Mouse (Mus musculus): ENCODE measurements around the gene Card6. TPM values are rescaled to one million over a fixed set of nuclear protein-coding genes. Genes with fewer than 3 reads are reported as not detected.

Card6 gene
- polyA plus RNA-seq (2021): 4.0 TPM

DNA sequence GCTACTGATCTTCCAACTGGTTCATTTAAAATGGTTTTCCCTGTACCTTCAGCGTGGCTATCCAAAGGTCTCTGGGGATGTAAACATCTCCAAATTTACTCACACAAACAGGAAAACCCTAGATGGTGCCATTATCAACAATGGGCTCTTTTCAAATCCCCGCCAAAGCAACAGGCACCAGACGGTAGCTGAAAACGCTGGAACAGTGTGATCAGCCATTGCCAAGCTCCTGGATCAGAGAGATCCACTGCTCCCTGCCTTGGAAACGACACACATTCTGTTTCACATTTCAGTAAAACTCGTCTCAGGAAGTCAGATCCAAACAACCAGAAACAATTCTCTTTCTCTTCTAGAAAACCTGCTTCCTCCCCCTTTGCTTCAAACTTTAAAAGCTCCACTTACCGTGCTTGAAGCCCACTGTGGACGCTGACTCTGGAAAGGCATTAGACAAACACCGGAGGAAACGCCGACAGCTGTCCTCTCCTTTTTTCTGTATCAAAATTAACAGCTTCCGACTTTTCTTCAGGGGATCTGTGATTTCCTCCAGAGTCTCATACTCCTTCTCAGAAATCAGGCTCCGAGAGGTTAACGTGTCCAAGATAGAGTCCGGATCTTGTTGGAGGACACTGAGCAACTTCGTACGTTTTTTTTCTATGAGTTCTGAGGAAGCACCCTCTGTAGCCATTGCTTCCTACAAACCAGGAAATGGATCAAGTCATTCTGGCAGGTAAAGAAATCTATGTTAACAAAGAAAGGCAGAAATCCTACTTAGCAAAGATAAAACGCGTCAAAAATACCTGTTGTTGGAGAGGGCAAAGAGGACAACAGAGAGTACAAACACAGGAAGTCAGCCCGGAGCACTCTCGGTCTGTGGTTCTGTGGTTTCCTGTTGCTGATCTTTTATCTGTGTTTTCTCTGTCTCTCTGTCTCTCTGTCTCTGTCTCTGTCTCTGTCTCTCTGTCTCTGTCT is at the start of gene Card6:
TSS of gene Card6 (minus strand) at position 854 of the 969 bp plus-strand sequence.
- DNase-seq (ENCODE audit: low read depth, low spot score) (no peak), ATAC-seq (no peak)
- ChIA-PET CTCF (interaction anchor here (1.1 to 1.9 kb wide), 4 partner anchors 11 to 1083 kb away, joined by 3 to 4 read pairs (median 4); no protein-coding TSS in a partner anchor), POLR2A (no interaction called here)
- in situ Hi-C loops (cut with MboI; ENCODE audit: low pct_unique_long_range_greater_than_20kb): loop anchor here (5.0 to 10.0 kb wide), 2 partner anchors 1051 to 1133 kb away; partner anchors contain the start of gene Fbxo4
- no peaks in the 10 kb centered on the region for H3K27me3 ChIP-seq
- TF ChIP-seq CTCF (IDR thresholded peaks at IDR 0.05): no peak

- ChIA-PET CTCF (interaction anchor here (1.2 kb wide), 1 partner anchor 13 kb away, joined by 3 read pairs; no protein-coding TSS in a partner anchor), POLR2A (no interaction called here)
- no peaks in the 10 kb centered on the region for H3K27me3 ChIP-seq
- in situ Hi-C loops (cut with MboI; ENCODE audit: low pct_unique_long_range_greater_than_20kb): no loop called here
- no peak for TF ChIP-seq CTCF (IDR thresholded peaks at IDR 0.05)
- DNase-seq (ENCODE audit: low read depth, low spot score): no peak
- ATAC-seq: no peak
These were observed 49.0 kb upstream of the Card6 start for GRCm38 (mm10) chr15:5157386-5157785.

DNA sequence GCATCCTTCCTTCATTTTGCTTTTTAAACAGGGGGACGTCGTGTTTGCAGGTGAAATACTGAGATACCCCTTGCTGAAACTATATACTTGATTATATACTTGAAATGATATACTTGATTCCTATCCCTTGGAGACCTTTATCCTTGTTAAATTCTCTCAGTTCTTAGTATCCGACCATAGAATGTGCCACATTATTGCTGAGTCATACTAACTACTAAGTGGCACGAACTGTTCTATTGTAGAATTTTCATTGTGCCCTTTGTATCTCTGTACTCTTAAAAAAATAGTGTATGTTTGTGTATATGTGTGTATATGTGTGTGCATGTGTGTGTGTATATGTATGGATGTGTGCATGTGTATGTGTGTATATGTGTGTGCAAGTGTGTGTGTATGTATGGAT is 48.0 kb upstream of the Card6 start:
- DNase-seq (ENCODE audit: low read depth, low spot score): no peak
- CTCF ChIA-PET: no interaction called here

DNA sequence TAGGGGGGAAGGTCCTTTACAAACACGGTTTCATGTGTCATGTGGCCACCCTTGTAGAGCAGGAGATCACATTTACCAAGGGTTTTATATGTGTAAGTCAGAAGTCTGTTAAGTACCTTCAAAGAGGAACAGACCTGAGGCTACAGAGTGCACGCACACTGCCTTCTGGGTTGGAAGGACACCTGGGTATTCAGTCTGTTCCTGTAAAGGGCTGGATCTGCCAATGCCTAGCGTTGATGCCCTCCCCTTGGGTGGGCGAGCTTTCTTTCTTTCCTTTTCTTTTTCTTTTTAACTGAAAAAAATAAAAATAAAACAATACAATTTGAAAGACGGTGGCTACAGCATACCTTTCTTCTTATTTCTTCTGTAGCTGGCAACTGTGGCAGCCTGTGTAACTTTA is 46.8 kb upstream of the Card6 start:
- H3K27me3 ChIP-seq: no peaks in the 10 kb centered on the region
- DNase-seq (ENCODE audit: low read depth, low spot score) (no peak), ATAC-seq (no peak)
- TF ChIP-seq CTCF (IDR thresholded peaks at IDR 0.05): no peak
- CTCF ChIA-PET: interaction anchor here (1.3 to 1.9 kb wide), 2 partner anchors 16 to 19 kb away, joined by 3 to 5 read pairs; no protein-coding TSS in a partner anchor
- POLR2A ChIA-PET: no interaction called here
- in situ Hi-C loops (cut with MboI; ENCODE audit: low pct_unique_long_range_greater_than_20kb): no loop called here

More for the DNA sequence above, 48.0 kb upstream of the Card6 start:
- ATAC-seq: no peak
- POLR2A ChIA-PET: no interaction called here
- no peak for TF ChIP-seq CTCF (IDR thresholded peaks at IDR 0.05)
- in situ Hi-C loops (cut with MboI; ENCODE audit: low pct_unique_long_range_greater_than_20kb): no loop called here
- H3K27me3 ChIP-seq: no peaks in the 10 kb centered on the region

DNA sequence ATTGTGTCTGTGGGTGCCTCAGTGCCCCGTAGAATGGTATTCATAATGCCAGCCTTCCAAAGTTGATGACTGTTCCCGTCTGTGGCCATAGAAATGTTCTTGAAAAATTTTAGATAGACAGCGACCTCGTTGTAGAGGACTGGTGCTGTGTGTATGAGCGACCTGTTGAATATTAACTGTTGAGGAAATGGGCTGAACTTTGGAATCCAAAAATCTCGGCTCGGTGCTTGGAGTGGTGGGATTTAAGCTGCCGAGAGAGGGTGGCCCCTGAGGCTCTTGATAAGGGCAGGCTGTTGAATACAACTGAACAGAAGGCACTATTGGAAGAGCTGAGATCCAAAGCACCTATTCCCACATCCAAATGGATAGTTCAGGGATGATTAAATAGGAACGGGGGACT is 46.3 kb upstream of the Card6 start:
- CTCF ChIA-PET: interaction anchor here (1.3 to 1.9 kb wide), 2 partner anchors 16 to 19 kb away, joined by 3 to 5 read pairs; no protein-coding TSS in a partner anchor
- DNase-seq (ENCODE audit: low read depth, low spot score): no peak
- no peak for ATAC-seq
- no peak for TF ChIP-seq CTCF (IDR thresholded peaks at IDR 0.05)
- in situ Hi-C loops (cut with MboI; ENCODE audit: low pct_unique_long_range_greater_than_20kb): no loop called here
- no peaks in the 10 kb centered on the region for H3K27me3 ChIP-seq
- POLR2A ChIA-PET: no interaction called here

DNA sequence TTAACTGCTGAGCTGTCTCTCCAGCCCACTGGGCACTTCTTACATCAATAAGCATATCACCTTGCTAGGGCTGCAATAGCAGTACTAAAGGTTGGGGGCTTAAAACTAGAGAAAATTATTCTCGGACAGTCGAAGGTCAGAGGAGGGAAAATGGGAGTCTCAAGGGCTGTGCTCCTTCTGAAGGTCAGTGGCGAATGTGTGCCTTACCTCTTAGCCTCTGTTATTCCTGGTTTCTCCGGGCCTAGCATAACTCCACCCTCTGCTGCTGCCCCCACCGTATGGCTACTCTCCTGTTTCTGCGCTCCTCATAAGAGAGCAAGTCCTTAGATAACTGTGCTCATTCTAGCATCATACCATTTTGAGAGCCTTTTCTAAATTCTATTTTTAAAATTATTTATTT is 43.8 kb upstream of the Card6 start:
- DNase-seq (ENCODE audit: low read depth, low spot score): no peak
- POLR2A ChIA-PET: no interaction called here
- H3K27me3 ChIP-seq: no peaks in the 10 kb centered on the region
- in situ Hi-C loops (cut with MboI; ENCODE audit: low pct_unique_long_range_greater_than_20kb): no loop called here
- no peak for ATAC-seq
- CTCF ChIA-PET: interaction anchor here (0.6 to 1.0 kb wide), 2 partner anchors 21 to 32 kb away, joined by 3 read pairs; no protein-coding TSS in a partner anchor
- TF ChIP-seq CTCF (IDR thresholded peaks at IDR 0.05): no peak

GRCm38 (mm10) chr15:5149187-5149586 is 40.8 kb upstream of the Card6 start:
- ChIA-PET POLR2A (no interaction called here), CTCF (no interaction called here)
- no peak for TF ChIP-seq CTCF (IDR thresholded peaks at IDR 0.05)
- no peaks in the 10 kb centered on the region for H3K27me3 ChIP-seq
- ATAC-seq (no peak), DNase-seq (ENCODE audit: low read depth, low spot score) (no peak)
- in situ Hi-C loops (cut with MboI; ENCODE audit: low pct_unique_long_range_greater_than_20kb): no loop called here

GRCm38 (mm10) chr15:5145196-5145945 is 37.0 kb upstream of the Card6 start:
- peak; percentile 6 for ATAC-seq
- TF ChIP-seq CTCF (IDR thresholded peaks at IDR 0.05): no peak
- in situ Hi-C loops (cut with MboI; ENCODE audit: low pct_unique_long_range_greater_than_20kb): no loop called here
- ChIA-PET CTCF (interaction anchor here (0.9 kb wide), 1 partner anchor 12 kb away, joined by 3 read pairs; no protein-coding TSS in a partner anchor), POLR2A (interaction anchor here (0.9 to 1.2 kb wide), 2 partner anchors 16 to 30 kb away, joined by 3 to 4 read pairs; partner anchors contain the start of gene Rpl37)
- no peaks in the 10 kb centered on the region for H3K27me3 ChIP-seq
- no peak for DNase-seq (ENCODE audit: low read depth, low spot score)

GRCm38 (mm10) chr15:5144021-5144778 is 35.9 kb upstream of the Card6 start:
- in situ Hi-C loops (cut with MboI; ENCODE audit: low pct_unique_long_range_greater_than_20kb): no loop called here
- CTCF ChIA-PET: interaction anchor here (0.9 kb wide), 1 partner anchor 14 kb away, joined by 3 read pairs; no protein-coding TSS in a partner anchor
- H3K27me3 ChIP-seq: no peaks in the 10 kb centered on the region
- DNase-seq (ENCODE audit: low read depth, low spot score): no peak
- TF ChIP-seq CTCF (IDR thresholded peaks at IDR 0.05): peak; percentile 49
- POLR2A ChIA-PET: interaction anchor here (0.9 to 1.2 kb wide), 2 partner anchors 14 to 28 kb away, joined by 3 to 4 read pairs; partner anchors contain the start of gene Rpl37
- peak; percentile 48 for ATAC-seq
